Mouse (Mus musculus): Measurements from ENCODE around the gene A930004D18Rik. TPM values are rescaled to one million over a fixed set of nuclear protein-coding genes. Genes with fewer than 3 reads are reported as not detected.
A peak's percentile ranks its signal among the peaks of the same experiment; 100 is the strongest.

Gene A930004D18Rik
- polyA plus RNA-seq, 1 experiment: 0.31 TPM

- TF ChIP-seq CTCF (IDR thresholded peaks at IDR 0.05; ENCODE audit: low read depth, low read length) (no peak), EP300 (IDR thresholded peaks at IDR 0.05; ENCODE audit: insufficient read depth, low read depth, low read length) (no peak), POLR2A (IDR thresholded peaks at IDR 0.05; ENCODE audit: insufficient read depth, low read length) (no peak)
- Histone ChIP-seq H3K27me3 (ENCODE audit: control insufficient read depth, insufficient read depth, low read length, poor library complexity, severe bottlenecking) (peaks cover 23% of the 10 kb centered on the region), H3K4me1 (ENCODE audit: control insufficient read depth, insufficient read depth, low read length) (no peaks in the 10 kb centered on the region)
These were observed 3.0 kb upstream of the A930004D18Rik start for GRCm38 (mm10) chr2:18040347-18041160.

GRCm38 (mm10) chr2:18039566-18040290 is 2.2 kb upstream of the A930004D18Rik start:
- Histone ChIP-seq H3K36me3 (ENCODE audit: control insufficient read depth, insufficient read depth, low read length, poor library complexity, severe bottlenecking) (no peaks in the 10 kb centered on the region), H3K4me1 (ENCODE audit: control insufficient read depth, insufficient read depth, low read length) (no peaks in the 10 kb centered on the region), H3K4me3 (ENCODE audit: low read depth, low read length) (peak overlapping the region; percentile 17; the same call in 1 of the 2 replicates), H3K9ac (ENCODE audit: low read depth, poor library complexity, severe bottlenecking) (peak overlapping the region; percentile 57), H3K27me3 (ENCODE audit: control insufficient read depth, insufficient read depth, low read length, poor library complexity, severe bottlenecking) (peaks cover 22% of the 10 kb centered on the region), H3K27ac (ENCODE audit: insufficient read depth, low read length) (no peak overlapping the region), H3K9me3 (replicated peaks; ENCODE audit: control insufficient read depth, insufficient read depth, low read length, poor library complexity, severe bottlenecking) (no peaks in the 10 kb centered on the region)
- no peak for TF ChIP-seq EP300 (IDR thresholded peaks at IDR 0.05; ENCODE audit: insufficient read depth, low read depth, low read length)
- no peak for TF ChIP-seq POLR2A (IDR thresholded peaks at IDR 0.05; ENCODE audit: insufficient read depth, low read length)
- no peak for TF ChIP-seq CTCF (IDR thresholded peaks at IDR 0.05; ENCODE audit: low read depth, low read length)

More at GRCm38 (mm10) chr2:18040347-18041160, 3.0 kb upstream of the A930004D18Rik start:
- Histone ChIP-seq H3K27ac (ENCODE audit: insufficient read depth, low read length) (no peak overlapping the region), H3K9me3 (replicated peaks; ENCODE audit: control insufficient read depth, insufficient read depth, low read length, poor library complexity, severe bottlenecking) (no peaks in the 10 kb centered on the region), H3K4me3 (ENCODE audit: low read depth, low read length) (peak overlapping the region; percentile 45), H3K9ac (ENCODE audit: low read depth, poor library complexity, severe bottlenecking) (peak overlapping the region; percentile 39), H3K36me3 (ENCODE audit: control insufficient read depth, insufficient read depth, low read length, poor library complexity, severe bottlenecking) (no peaks in the 10 kb centered on the region)

GRCm38 (mm10) chr2:18038895-18039371 is 1.4 kb upstream of the A930004D18Rik start:
- Histone ChIP-seq H3K27me3 (ENCODE audit: control insufficient read depth, insufficient read depth, low read length, poor library complexity, severe bottlenecking) (peaks cover 22% of the 10 kb centered on the region), H3K4me3 (ENCODE audit: low read depth, low read length) (no peak overlapping the region), H3K36me3 (ENCODE audit: control insufficient read depth, insufficient read depth, low read length, poor library complexity, severe bottlenecking) (no peaks in the 10 kb centered on the region), H3K9me3 (replicated peaks; ENCODE audit: control insufficient read depth, insufficient read depth, low read length, poor library complexity, severe bottlenecking) (no peaks in the 10 kb centered on the region), H3K27ac (ENCODE audit: insufficient read depth, low read length) (no peak overlapping the region), H3K4me1 (ENCODE audit: control insufficient read depth, insufficient read depth, low read length) (no peaks in the 10 kb centered on the region), H3K9ac (ENCODE audit: low read depth, poor library complexity, severe bottlenecking) (peak overlapping the region; percentile 57)
- no peak for TF ChIP-seq EP300 (IDR thresholded peaks at IDR 0.05; ENCODE audit: insufficient read depth, low read depth, low read length)
- no peak for TF ChIP-seq POLR2A (IDR thresholded peaks at IDR 0.05; ENCODE audit: insufficient read depth, low read length)

GRCm38 (mm10) chr2:18038141-18038752 is 710 bp upstream of the A930004D18Rik start:
- TF ChIP-seq EP300 (IDR thresholded peaks at IDR 0.05; ENCODE audit: insufficient read depth, low read depth, low read length) (no peak), CTCF (IDR thresholded peaks at IDR 0.05; ENCODE audit: low read depth, low read length) (no peak), POLR2A (IDR thresholded peaks at IDR 0.05; ENCODE audit: insufficient read depth, low read length) (no peak)
- no peaks in the 10 kb centered on the region for H3K4me1 ChIP-seq (ENCODE audit: control insufficient read depth, insufficient read depth, low read length)
- no peaks in the 10 kb centered on the region for H3K36me3 ChIP-seq (ENCODE audit: control insufficient read depth, insufficient read depth, low read length, poor library complexity, severe bottlenecking)
- no peak overlapping the region for H3K27ac ChIP-seq (ENCODE audit: insufficient read depth, low read length)
- peaks cover 22% of the 10 kb centered on the region for H3K27me3 ChIP-seq (ENCODE audit: control insufficient read depth, insufficient read depth, low read length, poor library complexity, severe bottlenecking)
- H3K9ac ChIP-seq (ENCODE audit: low read depth, poor library complexity, severe bottlenecking): no peak overlapping the region
- no peaks in the 10 kb centered on the region for H3K9me3 ChIP-seq (replicated peaks; ENCODE audit: control insufficient read depth, insufficient read depth, low read length, poor library complexity, severe bottlenecking)
- H3K4me3 ChIP-seq (ENCODE audit: low read depth, low read length): no peak overlapping the region

GRCm38 (mm10) chr2:18034371-18035250 is 2.9 kb downstream of the A930004D18Rik start:
- TF ChIP-seq POLR2A (IDR thresholded peaks at IDR 0.05; ENCODE audit: insufficient read depth, low read length) (no peak), CTCF (IDR thresholded peaks at IDR 0.05; ENCODE audit: low read depth, low read length) (no peak), EP300 (IDR thresholded peaks at IDR 0.05; ENCODE audit: insufficient read depth, low read depth, low read length) (no peak)
- Histone ChIP-seq H3K27ac (ENCODE audit: insufficient read depth, low read length) (no peak overlapping the region), H3K9me3 (replicated peaks; ENCODE audit: control insufficient read depth, insufficient read depth, low read length, poor library complexity, severe bottlenecking) (no peaks in the 10 kb centered on the region), H3K9ac (ENCODE audit: low read depth, poor library complexity, severe bottlenecking) (no peak overlapping the region), H3K4me3 (ENCODE audit: low read depth, low read length) (no peak overlapping the region), H3K4me1 (ENCODE audit: control insufficient read depth, insufficient read depth, low read length) (no peaks in the 10 kb centered on the region), H3K36me3 (ENCODE audit: control insufficient read depth, insufficient read depth, low read length, poor library complexity, severe bottlenecking) (no peaks in the 10 kb centered on the region), H3K27me3 (ENCODE audit: control insufficient read depth, insufficient read depth, low read length, poor library complexity, severe bottlenecking) (peaks cover 19% of the 10 kb centered on the region)
